Mouse (Mus musculus) monocyte, adult 5-6 weeks (primary cell): ENCODE data around the gene Tcf20. TPM values are rescaled to one million over a fixed set of nuclear protein-coding genes. Genes with fewer than 3 reads are reported as not detected.
A peak's percentile ranks its signal among the peaks of the same experiment; 100 is the strongest.

Experiments used
- ATAC-seq: fragments of 153-309, 156-312 bp; replicated peaks from 2 replicates; pipeline ENCODE4 v1.8.0; 2017; ENCODE audit warnings: mild to moderate bottlenecking; ENCODE audit not compliant: low TSS enrichment, insufficient number of reproducible peaks, severe bottlenecking, poor library complexity, low FRiP score
- total RNA-seq: library from RNA; stranded (forward); fragments of 200-1000, 200-491, 200-594 nt; gene quantifications from 3 replicates; pipeline ENCODE4 v1.2.3, GENCODE M21; 2017

Gene Tcf20
- total RNA-seq, 1 experiment from 2014 or later = 77.4 TPM

- no peak for ATAC-seq
Measured at GRCm38 (mm10) chr15:82909791-82910190, 77.9 kb downstream of the Tcf20 start.

- ATAC-seq = no peak
Measured at GRCm38 (mm10) chr15:82908521-82908920, 79.2 kb downstream of the Tcf20 start.

GRCm38 (mm10) chr15:82907306-82907705, 80.4 kb downstream of the Tcf20 start:
- ATAC-seq = no peak

GRCm38 (mm10) chr15:82906574-82907061, 81.1 kb downstream of the Tcf20 start:
- no peak for ATAC-seq

GRCm38 (mm10) chr15:82905431-82906395, 82.0 kb downstream of the Tcf20 start:
- ATAC-seq = peak; percentile 76

- ATAC-seq = no peak
Measured at GRCm38 (mm10) chr15:82904526-82904925, 83.1 kb downstream of the Tcf20 start.

- ATAC-seq = no peak
Measured at GRCm38 (mm10) chr15:82902521-82902920, 85.2 kb downstream of the Tcf20 start.

- no peak for ATAC-seq
Measured at GRCm38 (mm10) chr15:82901306-82901705, 86.4 kb downstream of the Tcf20 start.

GRCm38 (mm10) chr15:82900331-82900730, 87.3 kb downstream of the Tcf20 start:
- no peak for ATAC-seq

GRCm38 (mm10) chr15:82899676-82900301, 87.9 kb downstream of the Tcf20 start:
- ATAC-seq = peak; percentile 65; the same call in 1 of the 2 replicates

GRCm38 (mm10) chr15:82898740-82899675, 88.7 kb downstream of the Tcf20 start:
- ATAC-seq = peak; percentile 53

- no peak for ATAC-seq
Measured at GRCm38 (mm10) chr15:82898141-82898739, 89.4 kb downstream of the Tcf20 start.

GRCm38 (mm10) chr15:82896336-82896735, 91.3 kb downstream of the Tcf20 start:
- ATAC-seq = no peak

GRCm38 (mm10) chr15:82890470-82890869, 97.2 kb downstream of the Tcf20 start:
- ATAC-seq = no peak

- ATAC-seq = no peak
Measured at GRCm38 (mm10) chr15:82889426-82889825, 98.2 kb downstream of the Tcf20 start.

- peak; percentile 92 for ATAC-seq
Measured at GRCm38 (mm10) chr15:82888466-82888865, 99.2 kb downstream of the Tcf20 start.

- no peak for ATAC-seq
Measured at GRCm38 (mm10) chr15:82877309-82877708, 110.4 kb downstream of the Tcf20 start.

GRCm38 (mm10) chr15:82876863-82877262, 110.8 kb downstream of the Tcf20 start:
- no peak for ATAC-seq
